Mouse (Mus musculus): ENCODE measurements around the gene Gm2163. TPM values are rescaled to one million over a fixed set of nuclear protein-coding genes. Genes with fewer than 3 reads are reported as not detected.

The Gm2163 gene
- polyA plus RNA-seq (2012; rRNA removed): 0.12 and 0.13 TPM in 2 replicates

GRCm38 (mm10) chr4:42466452-42466851 lies at the start of gene Gm2163:
Gene Gm2163 (plus strand): TSS chr4:42466752.

GRCm38 (mm10) chr4:42439078-42439477 lies 27.5 kb upstream of the Gm2163 start, which contains the start of gene Gm21586:
Gene Gm21586 (plus strand): TSS chr4:42439378.

GRCm38 (mm10) chr4:42528075-42528474 lies 61.5 kb downstream of the Gm2163 start, which contains the start of gene Fam205a2:
Gene Fam205a2 (minus strand): TSS chr4:42528175.

GRCm38 (mm10) chr4:42611895-42612294 lies 145.3 kb downstream of the Gm2163 start, which contains the start of gene Gm10591:
Gene Gm10591 (plus strand): TSS chr4:42612195.

GRCm38 (mm10) chr4:42629419-42629818 lies 162.9 kb downstream of the Gm2163 start, which contains the start of gene Gm2564:
Gene Gm2564 (plus strand): TSS chr4:42629719.

Other genes starting within 250 kb of the Gm2163 start
- not detected in 2 replicates for gene Gm10600, start 226.1 kb upstream of the Gm2163 start, polyA plus RNA-seq (2012; rRNA removed)
- gene Ccl21b, start 211.0 kb upstream of the Gm2163 start, polyA plus RNA-seq (2012; rRNA removed): not detected in 2 replicates
- not detected in 2 replicates for gene Gm21953, start 172.5 kb upstream of the Gm2163 start, polyA plus RNA-seq (2012; rRNA removed)
- gene Fam205a3, start 148.4 kb upstream of the Gm2163 start, polyA plus RNA-seq (2012; rRNA removed): not detected in 2 replicates
- gene Gm21586, start 27.4 kb upstream of the Gm2163 start, polyA plus RNA-seq (2012; rRNA removed): not detected in 2 replicates
- gene Fam205a2, start 61.4 kb downstream of the Gm2163 start, polyA plus RNA-seq (2012; rRNA removed): not detected in 2 replicates
- gene Gm10591, start 145.4 kb downstream of the Gm2163 start, polyA plus RNA-seq (2012; rRNA removed): not detected in 2 replicates
- 1.9 TPM in 2 replicates for gene Gm2564, start 163.0 kb downstream of the Gm2163 start, polyA plus RNA-seq (2012; rRNA removed)
- gene Ccl27b, start 188.5 kb downstream of the Gm2163 start, polyA plus RNA-seq (2012; rRNA removed): not detected in 2 replicates
- 0.64 and 0.77 TPM in 2 replicates for gene Il11ra2, start 195.1 kb downstream of the Gm2163 start, polyA plus RNA-seq (2012; rRNA removed)